Mouse (Mus musculus) CD4-positive, CD25-positive, alpha-beta regulatory T cell, adult 4 months (primary cell): ENCODE measurements around the gene Svop. TPM values are rescaled to one million over a fixed set of nuclear protein-coding genes. Genes with fewer than 3 reads are reported as not detected.

ENCODE experiments used
- ATAC-seq: one replicate; pipeline ENCODE4 v1.8.0; 2017
- polyA plus RNA-seq, 2 experiments: library from polyadenylated mRNA; unstranded; fragments of 100-300 nt; shearing (Covaris generic); gene quantifications; one replicate each; pipeline ENCODE4 v1.2.1; 2017

The Svop gene
- polyA plus RNA-seq, 2 experiments from 2014 or later, result not detected

GRCm38 (mm10) chr5:114043800-114044199 lies 47.6 kb downstream of the Svop start:
- ATAC-seq, result peak; percentile 56

- peak; percentile 34 for ATAC-seq
Observed at GRCm38 (mm10) chr5:114041327-114041930, 49.9 kb downstream of the Svop start.

GRCm38 (mm10) chr5:114040911-114041310 lies 50.5 kb downstream of the Svop start:
- ATAC-seq, result no peak

- ATAC-seq, result no peak
Observed at GRCm38 (mm10) chr5:114040508-114040907, 50.9 kb downstream of the Svop start.

- ATAC-seq, result no peak
Observed at GRCm38 (mm10) chr5:114035111-114035510, 56.3 kb downstream of the Svop start.

GRCm38 (mm10) chr5:114034393-114034792 lies 57.0 kb downstream of the Svop start:
- no peak for ATAC-seq

- no peak for ATAC-seq
Observed at GRCm38 (mm10) chr5:114032161-114032763, 59.1 kb downstream of the Svop start.

GRCm38 (mm10) chr5:114030652-114031051 lies 60.7 kb downstream of the Svop start:
- no peak for ATAC-seq

- ATAC-seq, result no peak
Observed at GRCm38 (mm10) chr5:114028111-114028510, 63.3 kb downstream of the Svop start.

- no peak for ATAC-seq
Observed at GRCm38 (mm10) chr5:114027217-114027944, 64.0 kb downstream of the Svop start.

- ATAC-seq, result no peak
Observed at GRCm38 (mm10) chr5:114024885-114025284, 66.5 kb downstream of the Svop start.

GRCm38 (mm10) chr5:114024390-114024789 lies 67.0 kb downstream of the Svop start:
- peak; percentile 43 for ATAC-seq

GRCm38 (mm10) chr5:114015121-114015520 lies 76.2 kb downstream of the Svop start:
- ATAC-seq, result no peak

- no peak for ATAC-seq
Observed at GRCm38 (mm10) chr5:114009049-114009448, 82.3 kb downstream of the Svop start.

GRCm38 (mm10) chr5:114007753-114008453 lies 83.5 kb downstream of the Svop start:
- ATAC-seq, result no peak

- ATAC-seq, result no peak
Observed at GRCm38 (mm10) chr5:114006974-114007373, 84.4 kb downstream of the Svop start.

- no peak for ATAC-seq
Observed at GRCm38 (mm10) chr5:114005100-114005499, 86.3 kb downstream of the Svop start.

- ATAC-seq, result no peak
Observed at GRCm38 (mm10) chr5:114004573-114004972, 86.8 kb downstream of the Svop start.

- no peak for ATAC-seq
Observed at GRCm38 (mm10) chr5:114003542-114003941, 87.8 kb downstream of the Svop start, which contains the start of gene Dao. Dao (plus strand) TSS chr5:114003703.

GRCm38 (mm10) chr5:113999382-113999781 lies 92.0 kb downstream of the Svop start:
- peak; percentile 66 for ATAC-seq

- ATAC-seq, result no peak
Observed at GRCm38 (mm10) chr5:113996458-113996857, 94.9 kb downstream of the Svop start.

- ATAC-seq, result peak; percentile 11
Observed at GRCm38 (mm10) chr5:113993487-113994465, 97.6 kb downstream of the Svop start, which contains the start of gene Ssh1. Ssh1 (minus strand) TSS chr5:113993894.
